Mouse (Mus musculus) macrophage (primary cell): ENCODE data around the gene Zfp658. TPM values are rescaled to one million over a fixed set of nuclear protein-coding genes. Genes with fewer than 3 reads are reported as not detected.

ENCODE experiments used
- H3K27ac ChIP-seq: fragments of 350-480 bp; formaldehyde crosslinking; 2 replicates; pipeline ENCODE4 v1.9.0; 2021
- H3K36me3 ChIP-seq: fragments of 350-480 bp; formaldehyde crosslinking; 2 replicates; pipeline ENCODE4 v1.9.0; 2021; ENCODE audit errors: inconsistent target
- H3K4me3 ChIP-seq: fragments of 350-480 bp; formaldehyde crosslinking; 2 replicates; pipeline ENCODE4 v1.9.0; 2021; ENCODE audit errors: inconsistent target
- H3K79me2 ChIP-seq: fragments of 350-480 bp; formaldehyde crosslinking; 2 replicates; pipeline ENCODE4 v1.9.0; 2021; ENCODE audit errors: inconsistent target
- WGBS: methylation state at CpG from one replicate; pipeline ENCODE4 v1.1.7; 2026; ENCODE audit warnings: inconsistent platforms; ENCODE audit not compliant: missing documents; 5-methylcytosine and 5-hydroxymethylcytosine counted together
- polyA plus RNA-seq: library from polyadenylated mRNA; stranded (reverse); fragments of 250-400 nt; gene quantifications from 3 replicates; pipeline ENCODE4 v1.2.4, GENCODE M21; 2018; ENCODE audit warnings: inconsistent platforms
- total RNA-seq, 78 experiments: library from RNA; depleted of rRNA; stranded (reverse); fragments of 250-400 nt; gene quantifications; 1 replicate in 9 of 78; 2 replicates in 24 of 78; 3 replicates in 43 of 78; 4 replicates in 2 of 78; pipeline ENCODE4 v1.2.4; 2018; ENCODE audit warnings: inconsistent platforms in 56 of 78

The Zfp658 gene
- total RNA-seq (2018; cell fraction: chromatin; rRNA removed) = 10 to 100 TPM in 20 of 26 experiments, 1 to 10 TPM in 6; 6.9 to 63.9 (median 13.5) TPM
- 10 to 100 TPM in 1 of 26 experiments, 1 to 10 TPM in 25; 1.6 to 10.8 (median 2.7) TPM for total RNA-seq (2018; cell fraction: cytosol; rRNA removed)
- total RNA-seq (2018; cell fraction: nucleus; rRNA removed) = 10 to 100 TPM in 17 of 26 experiments, 1 to 10 TPM in 9; 6.1 to 47.9 (median 12.2) TPM
- polyA plus RNA-seq = 1.5 to 2.7 TPM (median 2.5 TPM) in 3 replicates

DNA sequence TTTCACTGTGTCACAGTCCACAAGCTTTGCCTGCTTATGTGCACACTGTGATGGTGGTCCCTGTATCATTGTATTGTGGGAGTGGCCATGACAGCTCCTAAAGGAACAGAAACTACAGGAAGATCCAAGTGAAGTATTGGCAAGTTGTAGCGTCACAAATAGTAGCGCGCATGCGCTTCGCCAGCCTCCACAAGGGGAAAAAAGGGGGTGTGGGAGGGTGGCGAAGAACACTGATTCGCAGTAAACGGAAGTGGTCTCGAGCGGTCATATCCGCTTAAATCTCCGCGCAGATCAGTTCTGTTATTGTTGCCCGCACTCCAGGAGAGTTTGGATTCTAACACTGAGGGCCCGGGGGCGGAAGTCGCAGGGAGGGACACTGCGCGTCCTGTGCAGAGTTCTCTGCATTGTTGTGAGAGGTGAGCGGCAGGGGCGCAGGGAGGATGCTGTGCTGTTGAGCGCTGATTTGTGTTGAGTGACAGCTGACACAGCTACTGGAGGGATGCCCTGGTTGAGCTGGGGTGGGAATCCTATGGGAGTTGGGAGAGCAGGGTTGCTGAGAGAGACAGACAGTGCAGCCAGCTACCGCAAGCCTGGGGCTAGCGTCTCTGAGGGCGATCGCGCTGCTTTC is at the start of gene Zfp658:
Gene Zfp658, plus strand, starts transcription at position 251 of the 628 bp plus-strand sequence.
- WGBS = under 1% methylated on average over 27 of the region's 27 CpGs
- H3K36me3 ChIP-seq = peaks cover 5% of the 10 kb centered on the region; the same call in 1 of the 2 replicates
- peak within 1 kb of the TSS; percentile 86 for H3K4me3 ChIP-seq
- peaks cover 10% of the 10 kb centered on the region; the same call in 1 of the 2 replicates for H3K79me2 ChIP-seq
- H3K27ac ChIP-seq = peak within 1 kb of the TSS; percentile 86

DNA sequence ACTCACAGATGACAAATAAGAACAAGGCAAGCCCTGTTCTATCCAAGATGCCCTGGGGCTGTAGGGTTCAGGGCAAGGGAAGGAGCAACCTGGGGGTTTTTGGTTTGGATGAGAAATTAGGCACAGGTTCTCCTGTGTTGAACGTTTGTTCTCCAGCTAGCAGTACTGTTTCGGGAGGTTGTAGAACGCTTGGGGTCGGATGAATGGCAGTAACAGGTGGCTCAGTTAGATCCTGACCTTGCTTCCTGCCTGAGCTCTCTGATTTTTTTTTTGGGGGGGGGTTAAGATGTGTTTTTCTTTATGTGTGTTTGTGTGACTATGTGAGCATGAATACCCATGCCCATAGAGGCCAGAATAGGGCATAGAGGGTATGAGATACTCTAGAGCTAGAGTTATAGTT is 49.5 kb upstream of the Zfp658 start:
- Histone ChIP-seq H3K27ac (no peak overlapping the region), H3K36me3 (no peaks in the 10 kb centered on the region), H3K4me3 (no peak overlapping the region), H3K79me2 (no peaks in the 10 kb centered on the region)
- WGBS = 93% methylated on average over 4 of the region's 4 CpGs

GRCm38 (mm10) chr7:43515076-43515475 is 47.0 kb upstream of the Zfp658 start:
- Histone ChIP-seq H3K79me2 (no peaks in the 10 kb centered on the region), H3K4me3 (no peak overlapping the region), H3K36me3 (no peaks in the 10 kb centered on the region), H3K27ac (no peak overlapping the region)
- 90% methylated on average over 5 of the region's 5 CpGs for WGBS

DNA sequence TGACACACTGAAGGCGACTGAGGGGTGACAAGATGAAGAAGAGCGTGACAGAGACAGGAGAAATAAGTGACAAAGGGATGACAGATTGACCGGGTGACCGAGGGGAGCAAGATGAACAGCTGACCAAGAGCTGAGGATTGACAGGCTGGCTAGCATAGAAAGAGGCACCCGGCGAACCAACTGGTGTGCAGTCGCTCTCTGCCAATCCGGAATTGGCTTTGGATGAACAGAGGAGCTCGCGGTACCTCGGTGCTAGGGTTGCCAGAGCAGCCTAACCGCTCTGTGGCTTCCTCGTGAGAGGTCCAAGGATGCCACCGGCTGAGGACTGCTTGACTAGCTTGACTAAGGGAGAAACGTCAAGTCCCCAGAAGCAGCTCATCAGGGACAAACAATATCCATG is 43.7 kb upstream of the Zfp658 start:
- Histone ChIP-seq H3K79me2 (no peaks in the 10 kb centered on the region), H3K4me3 (no peak overlapping the region), H3K27ac (no peak overlapping the region), H3K36me3 (no peaks in the 10 kb centered on the region)
- 89% methylated on average over 15 of the region's 15 CpGs for WGBS

GRCm38 (mm10) chr7:43522776-43523175 is 39.3 kb upstream of the Zfp658 start:
- no peak overlapping the region for H3K27ac ChIP-seq
- 84% methylated on average over 2 of the region's 2 CpGs for WGBS
- H3K79me2 ChIP-seq = no peaks in the 10 kb centered on the region
- no peak overlapping the region for H3K4me3 ChIP-seq
- H3K36me3 ChIP-seq = no peaks in the 10 kb centered on the region

- Histone ChIP-seq H3K4me3 (no peak overlapping the region), H3K79me2 (no peaks in the 10 kb centered on the region), H3K27ac (no peak overlapping the region), H3K36me3 (no peaks in the 10 kb centered on the region)
- WGBS = 35% methylated on average over 3 of the region's 3 CpGs
Observed at GRCm38 (mm10) chr7:43525313-43525712, 36.7 kb upstream of the Zfp658 start.

DNA sequence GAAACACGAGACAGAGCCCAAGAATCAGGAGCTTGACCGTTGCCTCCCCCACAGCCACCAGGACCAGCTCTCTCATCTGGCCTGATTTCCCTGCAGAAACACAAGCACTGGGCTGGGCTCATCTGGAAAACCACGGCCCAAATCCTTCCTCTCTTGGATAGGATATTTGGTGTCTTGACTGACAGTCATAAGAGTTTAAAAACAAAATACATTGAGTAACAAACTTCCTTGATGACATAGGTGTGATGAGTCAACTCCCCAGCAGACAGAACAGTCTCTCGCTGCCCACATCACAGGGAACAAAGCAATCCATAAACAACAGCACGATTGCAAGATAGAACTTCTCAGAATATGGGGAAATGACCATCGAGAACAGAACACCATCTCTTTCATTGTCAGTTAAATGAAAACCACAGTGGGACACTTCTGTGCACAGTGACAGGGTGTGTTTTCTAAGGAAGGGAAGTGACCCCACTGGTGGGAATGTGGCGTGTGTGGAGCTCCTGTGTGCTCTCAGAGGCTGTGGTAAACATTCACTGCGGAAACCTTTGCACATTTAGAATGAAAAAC is 31.8 kb upstream of the Zfp658 start:
- 16% methylated on average over 8 of the region's 8 CpGs for WGBS
- Histone ChIP-seq H3K79me2 (peaks cover 18% of the 10 kb centered on the region), H3K4me3 (peak overlapping the region; percentile 63; the same call in 1 of the 2 replicates), H3K36me3 (no peaks in the 10 kb centered on the region), H3K27ac (peak overlapping the region; percentile 96)

DNA sequence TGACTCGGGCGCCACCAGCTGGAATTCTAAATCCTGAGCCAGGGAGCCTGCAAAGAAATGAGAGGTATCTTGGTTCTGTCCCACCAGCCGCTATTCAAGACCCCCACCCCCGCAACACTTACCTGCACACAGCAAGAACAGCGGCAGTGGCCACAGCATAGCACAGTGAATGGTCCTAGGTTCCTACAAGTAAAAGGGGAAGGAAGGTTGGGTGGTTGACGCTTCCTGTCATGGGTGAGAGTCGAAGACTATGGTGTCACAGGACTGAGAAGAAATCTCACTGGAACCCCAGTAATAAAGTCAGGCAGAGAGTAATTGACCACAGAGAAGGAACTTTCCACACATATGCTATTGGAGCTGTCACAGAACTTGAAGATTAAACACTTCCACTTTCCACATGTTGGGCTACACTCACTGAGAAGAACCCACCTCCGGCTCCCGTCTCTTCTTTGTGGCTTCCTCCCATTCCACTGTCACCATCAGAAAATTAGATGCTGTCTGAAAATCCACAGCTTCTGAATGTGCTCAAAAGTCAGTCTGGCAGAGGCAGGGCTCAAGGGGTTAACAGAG is 29.0 kb upstream of the Zfp658 start:
- Histone ChIP-seq H3K4me3 (peak overlapping the region; percentile 63), H3K79me2 (peaks cover 18% of the 10 kb centered on the region), H3K36me3 (no peaks in the 10 kb centered on the region), H3K27ac (peak overlapping the region; percentile 96)
- 3% methylated on average over 9 of the region's 9 CpGs for WGBS

- Histone ChIP-seq H3K27ac (no peak overlapping the region), H3K4me3 (no peak overlapping the region), H3K79me2 (no peaks in the 10 kb centered on the region), H3K36me3 (no peaks in the 10 kb centered on the region)
- 57% methylated on average over 4 of the region's 4 CpGs for WGBS
Observed at GRCm38 (mm10) chr7:43538524-43538923, 23.5 kb upstream of the Zfp658 start.

GRCm38 (mm10) chr7:43544225-43544977 is 17.7 kb upstream of the Zfp658 start, which contains the start of gene Cd33:
Gene Cd33 (minus strand): TSS chr7:43544428.
- no peak within 1 kb of the TSS for H3K4me3 ChIP-seq
- H3K27ac ChIP-seq = peak within 1 kb of the TSS; percentile 90
- 31% methylated on average over 7 of the region's 7 CpGs for WGBS

DNA sequence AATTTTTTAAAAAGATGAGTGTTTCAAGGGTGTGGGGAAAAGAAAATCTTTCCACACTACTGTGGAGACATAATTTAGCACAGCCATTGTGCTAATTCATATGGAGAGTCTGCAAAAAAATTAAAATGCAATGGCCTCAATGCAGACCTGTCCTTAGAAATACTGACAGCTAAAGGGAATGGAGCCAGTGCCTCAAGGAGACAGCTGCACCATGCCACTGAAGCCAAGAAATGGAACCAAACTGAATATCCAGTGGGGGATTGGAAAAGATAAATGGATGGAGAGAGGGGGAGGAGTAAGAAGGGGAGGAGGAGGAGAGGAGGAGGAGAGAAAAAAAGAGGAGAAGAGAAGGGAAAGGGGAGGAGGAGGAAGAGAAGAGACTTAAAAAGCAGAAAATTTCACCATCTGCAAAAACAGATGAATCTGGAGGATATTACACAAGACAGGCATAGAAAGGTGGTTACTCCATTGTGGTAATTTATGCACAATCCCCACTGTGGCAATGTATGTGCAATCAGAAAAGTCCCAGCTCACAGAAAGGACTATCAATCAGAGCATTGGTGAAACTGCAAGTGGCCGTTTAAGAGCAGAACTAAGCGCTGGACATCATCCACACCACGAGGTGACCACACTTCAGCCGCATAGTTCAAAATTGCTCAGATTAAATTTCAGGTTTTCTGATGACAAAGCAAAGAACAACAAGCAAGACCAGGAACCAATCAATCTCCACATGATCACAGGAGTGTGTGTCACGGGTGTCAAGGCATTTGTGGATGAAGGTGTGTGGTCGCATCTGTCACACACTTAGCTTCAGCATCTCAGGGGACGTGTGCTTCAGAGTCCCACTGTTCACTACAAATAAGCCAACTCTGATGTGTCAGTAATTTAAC is 16.2 kb upstream of the Zfp658 start:
- Histone ChIP-seq H3K27ac (peak overlapping the region; percentile 90), H3K4me3 (no peak overlapping the region), H3K36me3 (no peaks in the 10 kb centered on the region), H3K79me2 (no peaks in the 10 kb centered on the region)
- WGBS = 38% methylated on average over 6 of the region's 7 CpGs

More at GRCm38 (mm10) chr7:43544225-43544977, 17.7 kb upstream of the Zfp658 start, which contains the start of gene Cd33:
- no peaks in the 10 kb centered on the region for H3K79me2 ChIP-seq
- no peaks in the 10 kb centered on the region for H3K36me3 ChIP-seq

- Histone ChIP-seq H3K79me2 (no peaks in the 10 kb centered on the region), H3K27ac (no peak overlapping the region), H3K4me3 (no peak overlapping the region), H3K36me3 (no peaks in the 10 kb centered on the region)
- 82% methylated on average over 5 of the region's 5 CpGs for WGBS
Observed at GRCm38 (mm10) chr7:43547666-43548065, 14.4 kb upstream of the Zfp658 start.

DNA sequence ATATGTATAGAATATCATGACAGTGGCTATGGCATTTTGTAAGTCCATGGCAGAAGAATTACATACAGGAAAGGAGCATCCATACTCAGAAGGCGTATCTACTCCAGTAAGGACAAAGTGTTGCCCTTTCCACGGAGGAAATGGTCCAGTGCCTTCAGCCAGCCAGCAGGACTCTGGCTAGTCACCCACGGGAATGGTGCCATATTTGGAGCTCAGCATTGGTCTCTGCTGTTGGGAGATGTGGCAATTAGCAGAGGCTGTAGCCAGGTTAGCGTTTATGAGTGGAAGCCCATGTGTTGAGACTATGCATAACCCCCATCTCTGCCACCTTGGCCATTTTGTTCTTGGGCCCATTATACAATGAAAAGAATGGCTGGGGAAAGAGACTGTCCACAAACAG is 13.8 kb upstream of the Zfp658 start:
- 94% methylated on average over 4 of the region's 4 CpGs for WGBS
- Histone ChIP-seq H3K79me2 (no peaks in the 10 kb centered on the region), H3K4me3 (no peak overlapping the region), H3K27ac (no peak overlapping the region), H3K36me3 (no peaks in the 10 kb centered on the region)
